Mouse (Mus musculus) gastrocnemius, postnatal 4 days (tissue): ENCODE measurements around the gene Tmbim4. TPM values are rescaled to one million over a fixed set of nuclear protein-coding genes. Genes with fewer than 3 reads are reported as not detected.

Experiments
- DNase-seq, 2 experiments: peaks; one replicate each; pipeline ENCODE4 v3.0.0; 2021 to 2022; ENCODE audit warnings: low spot score in 2 of 2, mixed read lengths in 2 of 2
- long read RNA-seq, 2 experiments: library from polyadenylated mRNA; stranded (forward); transcript quantifications; one replicate each; pipeline ENCODE4 v2.0.0; 2021
- total RNA-seq, 2 experiments: library from RNA; stranded (reverse); gene quantifications; 2 replicates each; pipeline ENCODE4 v1.2.3; 2021

Gene Tmbim4
- 10 to 100 TPM; 67.2 to 69.4 TPM for total RNA-seq
- long read RNA-seq, experiment 1, transcript Tmbim4-201 (7 exons, 904 nt): major isoform, 49 of 57 reads
- long read RNA-seq, experiment 1, partial matches to known transcripts: 0 of 57 reads
- long read RNA-seq, experiment 1, other reads (novel, unspliced or antisense): 5 of 57 reads
- long read RNA-seq, experiment 2, transcript Tmbim4-201 (7 exons, 904 nt): major isoform, 46 of 53 reads
- long read RNA-seq, experiment 2, partial matches to known transcripts: 1 of 53 reads
- long read RNA-seq, experiment 2, other reads (novel, unspliced or antisense): 5 of 53 reads

GRCm38 (mm10) chr10:120201131-120201921 lies at the start of gene Tmbim4:
Gene Tmbim4 (plus strand): TSS chr10:120201590.
- peak; percentile 52 to 74 for DNase-seq

GRCm38 (mm10) chr10:120151672-120152071 lies 49.7 kb upstream of the Tmbim4 start:
- DNase-seq: no peak

DNA sequence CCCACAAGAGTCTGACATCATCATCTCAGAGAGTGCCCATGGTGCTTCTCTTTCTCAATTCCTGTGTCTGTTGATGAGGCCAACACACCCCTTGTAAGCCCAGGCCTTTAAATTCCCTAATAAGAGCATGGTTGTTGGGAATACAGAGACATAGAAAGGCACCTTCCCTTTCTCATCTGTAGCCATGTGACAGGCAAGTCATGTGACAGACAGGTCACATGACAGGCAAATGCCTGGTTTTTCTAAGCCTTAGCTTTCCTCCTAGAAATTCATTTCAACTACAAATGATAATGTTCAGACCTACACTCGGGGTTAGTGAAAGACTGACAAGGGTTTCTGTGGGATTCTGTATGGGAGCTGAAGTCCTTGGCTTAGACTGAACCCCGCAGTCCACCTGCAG lies 47.5 kb upstream of the Tmbim4 start:
- no peak for DNase-seq

- DNase-seq: no peak
These were observed 40.9 kb upstream of the Tmbim4 start for GRCm38 (mm10) chr10:120160533-120160932.

DNA sequence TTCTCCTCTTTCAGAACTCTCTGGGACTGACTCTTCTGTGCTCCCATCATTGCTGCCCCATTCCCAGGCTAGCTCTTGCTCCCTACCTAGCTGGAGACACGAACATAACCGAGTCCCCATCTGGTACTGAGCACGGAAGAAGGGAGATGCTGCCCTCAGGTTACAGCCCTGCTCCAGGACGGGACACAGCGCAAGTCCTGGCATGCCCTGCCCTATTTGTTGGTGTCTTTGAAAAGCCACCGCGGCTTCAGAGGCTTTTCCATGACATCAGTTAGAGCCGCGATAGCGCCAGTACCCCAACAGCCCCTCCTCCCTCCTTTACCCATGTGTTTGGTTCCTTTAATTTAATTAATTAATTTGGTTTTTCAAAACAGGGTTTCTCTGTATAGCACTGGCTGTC lies 38.5 kb upstream of the Tmbim4 start:
- no peak for DNase-seq

DNA sequence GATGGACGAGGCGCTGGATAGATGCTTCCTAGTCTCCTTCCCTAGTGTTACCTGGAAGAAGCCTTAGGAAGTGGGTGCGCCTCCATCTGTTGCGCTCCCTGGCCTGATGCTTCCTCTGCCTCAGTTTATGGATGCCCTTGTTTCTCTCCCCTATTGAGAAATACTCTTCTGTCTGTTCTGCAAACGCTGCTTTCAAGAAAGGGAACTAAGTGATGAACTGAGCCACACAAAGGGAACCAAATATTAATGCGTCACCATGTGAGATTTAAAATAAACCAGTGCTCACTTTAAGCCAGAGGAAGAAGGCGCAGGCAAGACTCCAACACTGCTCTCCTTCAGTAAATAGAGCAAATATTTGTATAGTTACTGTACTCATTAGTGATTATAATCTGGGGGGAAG lies 37.9 kb upstream of the Tmbim4 start:
- DNase-seq: no peak

DNA sequence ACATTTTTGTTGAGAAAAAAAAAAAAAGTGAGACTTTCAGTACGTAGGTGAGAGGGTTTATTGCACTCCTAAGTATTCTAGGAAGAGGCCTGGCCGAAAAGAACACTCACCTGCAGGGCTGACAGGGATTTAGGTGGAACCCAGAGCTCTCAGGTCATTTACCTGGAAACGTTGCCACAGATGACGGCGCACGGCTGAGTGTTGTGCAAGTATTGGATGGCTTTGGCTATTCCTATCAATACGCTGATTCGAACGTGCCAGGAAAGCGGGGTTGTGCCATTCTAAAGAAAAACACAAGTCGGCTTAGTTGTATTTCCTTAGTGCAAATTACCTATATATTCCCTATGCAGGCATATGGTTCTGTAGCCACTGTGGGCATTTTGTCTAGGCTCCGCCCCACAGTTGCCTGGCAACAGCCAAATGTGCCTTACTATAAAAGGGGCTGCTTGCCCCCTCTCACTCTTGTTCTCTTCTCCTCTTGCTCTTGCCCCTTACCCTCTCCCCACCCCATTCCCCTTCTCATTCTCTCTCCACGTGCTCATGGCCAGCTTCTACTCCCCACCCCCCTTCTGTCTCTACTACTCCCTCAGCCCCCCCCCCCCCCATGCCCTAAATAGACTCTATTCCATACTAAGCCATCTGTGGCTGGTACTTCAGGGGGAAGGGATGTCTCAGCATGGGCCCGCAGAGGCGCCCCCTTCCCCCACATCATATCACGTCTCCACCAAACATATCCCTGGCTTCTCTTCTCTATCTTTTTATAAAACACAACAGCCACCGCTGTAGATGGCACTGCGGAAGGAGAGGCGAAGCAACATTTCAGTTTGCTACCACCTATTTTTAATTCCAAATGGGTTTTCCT lies 36.2 kb upstream of the Tmbim4 start:
- no peak for DNase-seq

GRCm38 (mm10) chr10:120165793-120166503 lies 35.4 kb upstream of the Tmbim4 start:
- no peak for DNase-seq

DNA sequence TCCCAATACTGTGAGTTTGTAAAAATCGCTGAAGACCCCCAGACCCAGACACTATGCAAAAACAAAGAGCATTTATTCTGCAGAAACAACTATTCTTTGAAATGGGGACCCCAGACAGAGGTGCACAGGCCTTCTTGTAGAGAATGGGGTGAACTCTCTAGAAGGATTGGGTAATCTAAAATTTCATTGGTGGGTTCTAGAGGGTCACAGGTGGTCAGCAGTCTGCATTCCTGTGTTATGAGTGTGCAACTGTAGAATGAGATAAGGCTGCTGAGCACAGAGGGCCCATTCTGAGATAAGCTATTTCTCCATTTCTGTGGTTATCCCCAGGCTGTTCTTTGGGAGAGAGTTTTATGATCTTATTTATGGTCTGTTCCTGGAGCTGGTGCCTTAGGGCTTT lies 33.3 kb upstream of the Tmbim4 start:
- DNase-seq: no peak

DNA sequence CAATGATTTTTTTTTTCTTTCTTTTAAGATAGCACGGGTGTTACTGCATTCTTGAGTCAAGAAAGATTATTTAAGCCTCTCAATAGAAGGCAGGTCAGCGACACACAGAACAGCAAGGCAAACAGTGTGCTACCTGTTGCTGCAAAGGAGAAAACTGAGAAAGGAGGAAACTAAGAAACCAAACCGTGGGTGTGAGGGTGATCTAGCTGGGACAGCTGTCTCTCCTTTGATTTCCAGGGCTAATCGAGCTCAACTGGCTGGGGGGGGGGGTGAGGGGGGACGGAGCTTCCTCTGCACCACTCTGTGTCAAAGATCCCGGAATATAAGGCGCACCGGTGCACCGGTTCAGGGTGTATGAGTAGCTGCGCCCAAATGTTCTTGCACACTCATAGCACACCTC lies 32.3 kb upstream of the Tmbim4 start:
- DNase-seq: no peak

- no peak for DNase-seq
These were observed 31.5 kb upstream of the Tmbim4 start for GRCm38 (mm10) chr10:120169841-120170240.

DNA sequence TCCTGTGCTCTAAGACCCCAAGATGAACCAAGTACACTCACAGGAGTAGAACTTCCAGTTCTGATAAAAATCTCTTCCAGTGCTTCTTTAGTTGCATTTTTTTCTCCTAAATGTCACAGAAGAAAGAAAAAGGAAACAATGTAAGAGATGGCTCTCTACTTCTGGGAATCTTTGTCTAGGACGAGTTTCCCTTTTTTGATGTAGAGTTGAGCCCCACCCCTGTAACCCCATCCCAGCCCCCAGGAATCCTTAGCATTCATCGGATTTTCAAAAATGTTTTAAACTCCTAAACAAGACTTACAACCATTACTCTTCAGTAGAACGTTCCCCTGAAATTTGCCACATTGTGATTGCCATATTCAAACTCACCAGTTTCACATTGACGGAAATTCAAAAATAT lies 31.1 kb upstream of the Tmbim4 start:
- DNase-seq: no peak

- DNase-seq: no peak
These were observed 30.1 kb upstream of the Tmbim4 start for GRCm38 (mm10) chr10:120171340-120171739.

DNA sequence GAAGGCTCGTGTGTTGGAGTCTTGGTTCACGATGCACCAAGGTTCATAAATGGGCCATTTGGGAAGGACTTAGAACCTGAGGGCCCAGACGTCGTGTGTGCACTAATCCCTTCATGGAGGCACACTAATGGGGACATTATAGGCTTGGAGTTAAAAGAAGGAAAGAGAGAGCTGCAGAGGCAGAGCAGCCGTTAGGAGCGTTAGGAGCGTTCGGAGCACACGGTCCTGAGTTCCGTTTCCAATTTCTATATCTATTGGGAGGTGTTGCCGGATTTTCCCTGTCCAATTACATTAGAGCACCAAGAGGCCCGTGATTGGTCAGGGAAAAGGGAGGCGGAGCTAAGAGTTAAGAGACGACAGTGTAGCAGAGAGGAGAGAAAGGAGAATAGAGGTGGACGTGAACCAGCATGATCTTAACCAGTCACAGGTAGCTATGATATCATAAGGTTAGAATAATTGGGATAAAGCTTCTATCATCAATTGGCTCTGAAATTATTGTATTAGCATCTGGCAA lies 27.1 kb upstream of the Tmbim4 start:
- DNase-seq: no peak

DNA sequence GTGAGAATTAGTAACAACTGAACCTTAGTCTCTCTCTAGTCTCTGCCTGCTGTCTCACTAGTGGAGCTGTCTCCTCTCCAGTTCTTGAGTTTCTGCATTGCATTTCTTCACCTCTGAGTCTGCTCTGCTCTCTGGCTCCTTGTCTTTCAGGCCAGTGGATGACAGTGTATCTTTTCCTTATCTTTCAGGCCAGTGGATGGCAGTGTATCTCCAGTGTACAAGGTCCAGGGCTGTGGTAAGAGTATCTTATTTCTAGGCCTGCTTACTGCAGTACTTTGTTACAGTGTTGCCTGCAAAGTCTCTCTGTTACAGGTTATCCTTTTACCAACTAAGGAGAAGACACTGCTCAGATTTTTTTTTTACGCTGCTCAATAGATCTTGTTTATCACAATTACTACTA lies 18.5 kb upstream of the Tmbim4 start:
- no peak for DNase-seq

GRCm38 (mm10) chr10:120183342-120183741 lies 18.0 kb upstream of the Tmbim4 start:
- DNase-seq: no peak

DNA sequence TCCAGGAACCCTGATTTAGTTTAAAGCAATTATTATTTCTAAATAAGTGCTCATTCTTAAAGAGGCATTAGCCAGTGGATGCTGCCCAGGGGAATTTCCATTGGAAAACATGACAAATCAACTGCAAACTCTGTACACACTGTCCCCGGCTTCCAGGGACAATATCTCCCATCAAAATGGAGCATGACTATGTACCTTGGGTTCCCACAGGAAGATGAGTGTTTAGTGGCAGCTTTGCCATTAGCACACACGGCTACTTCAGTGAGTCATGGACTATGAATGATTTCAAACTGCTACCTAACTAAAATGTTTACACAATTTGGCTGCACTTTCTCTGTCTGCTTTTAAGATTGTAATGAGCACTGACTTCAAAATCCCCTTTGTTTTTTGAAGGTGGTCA lies 12.9 kb upstream of the Tmbim4 start:
- DNase-seq: no peak

GRCm38 (mm10) chr10:120189276-120189675 lies 12.1 kb upstream of the Tmbim4 start:
- DNase-seq: no peak

DNA sequence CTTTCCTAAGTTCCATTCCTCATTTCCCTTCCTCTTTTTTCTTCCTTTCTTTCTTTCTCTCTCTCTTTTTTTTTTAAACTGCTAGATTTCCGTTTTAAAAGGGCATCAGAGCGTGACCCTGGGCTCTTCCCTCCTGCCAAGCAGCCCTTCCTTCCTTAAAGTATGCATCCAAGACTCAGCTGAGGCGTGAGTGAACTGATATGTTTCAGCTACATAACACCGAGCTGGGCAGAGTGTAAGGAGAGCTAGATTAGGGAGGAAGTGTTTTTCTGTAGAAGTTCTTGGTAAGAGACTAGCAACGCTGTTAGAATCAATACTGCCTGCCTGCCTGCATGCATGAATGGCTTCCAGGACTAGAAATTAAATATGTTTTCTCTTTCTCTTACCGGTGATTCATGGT lies 11.6 kb upstream of the Tmbim4 start:
- no peak for DNase-seq

DNA sequence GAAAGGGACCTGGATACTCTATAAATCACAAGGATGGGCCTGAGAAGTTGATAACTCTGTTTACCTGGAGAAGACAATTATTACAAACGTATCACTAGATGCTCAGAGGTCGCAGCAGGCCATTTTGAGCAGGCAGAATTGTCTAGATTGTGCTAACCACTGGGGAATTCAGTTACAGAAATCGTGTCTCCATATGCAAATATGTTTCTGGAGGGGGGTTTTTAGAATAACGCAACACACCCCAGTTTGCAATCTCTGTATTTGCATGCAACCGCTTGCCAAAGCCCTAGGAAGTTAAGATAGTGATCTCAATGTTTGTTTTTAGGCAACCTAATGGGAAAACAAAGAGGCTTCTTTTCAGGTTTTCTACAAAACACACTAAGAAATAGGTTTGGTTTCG lies 10.2 kb upstream of the Tmbim4 start:
- DNase-seq: no peak

DNA sequence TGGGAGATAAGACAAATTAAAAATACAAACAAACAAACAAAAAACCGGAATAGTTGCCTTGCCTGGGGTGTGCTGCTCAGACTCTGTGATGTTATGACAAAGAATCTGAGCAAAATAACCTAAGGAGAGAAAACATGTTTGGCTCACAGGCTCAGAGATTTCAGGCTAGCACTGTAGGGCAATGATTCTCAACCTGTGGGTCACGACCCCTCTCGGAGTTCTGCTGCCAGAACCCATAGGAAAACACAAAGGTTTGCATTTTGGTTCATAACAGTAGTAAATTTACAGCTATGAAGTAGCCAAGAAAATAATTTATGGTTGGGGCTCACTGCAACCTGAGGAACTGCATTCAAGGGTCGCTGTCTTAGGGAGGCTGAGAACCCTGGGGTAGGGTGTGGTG lies 9.1 kb upstream of the Tmbim4 start:
- DNase-seq: no peak
